Mouse (Mus musculus) heart, postnatal 0 days (tissue): ENCODE measurements around the gene Astl.

Source experiments
- CTCF ChIP-seq: IDR thresholded peaks from 2 replicates; pipeline ENCODE4 v1.5.1; 2016; ENCODE audit warnings: antibody characterized with exemption, control low read depth, low read depth
- EP300 ChIP-seq: IDR thresholded peaks from 2 replicates; pipeline ENCODE4 v1.6.1; 2016; ENCODE audit warnings: antibody characterized with exemption, low read depth

GRCm38 (mm10) chr2:127390352-127390751 is 51.9 kb downstream of the Astl start:
- TF ChIP-seq EP300 (no peak), CTCF (no peak)
